Mouse (Mus musculus): ENCODE measurements around the gene Olfml2b. TPM values are rescaled to one million over a fixed set of nuclear protein-coding genes. Genes with fewer than 3 reads are reported as not detected.

Gene Olfml2b
- total and polyA plus RNA-seq, 3 experiments: not detected

DNA sequence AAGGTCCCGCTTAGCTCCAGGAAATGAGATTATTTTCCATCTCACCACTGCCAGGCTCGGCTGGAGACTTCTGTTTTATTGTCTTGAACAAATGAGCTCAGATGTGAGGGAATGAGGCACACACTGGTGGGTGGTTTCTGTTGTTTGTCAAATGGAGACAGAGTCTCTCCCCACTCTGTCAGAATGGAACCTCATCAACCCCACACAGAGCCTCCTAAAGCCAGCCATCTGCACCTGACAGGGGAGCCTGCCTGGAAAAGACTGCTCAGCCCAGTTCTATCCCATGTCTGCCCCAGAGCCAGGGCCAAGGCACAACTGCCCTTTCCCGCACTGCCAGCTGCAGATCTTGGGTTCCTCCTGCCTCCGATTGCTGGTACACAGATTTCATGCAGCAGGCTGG is 34.5 kb downstream of the Olfml2b start:
- Histone ChIP-seq H3K27ac (ENCODE audit: control insufficient read depth, low read depth, low read length) (no peak overlapping the region), H3K9me3 (replicated peaks; ENCODE audit: insufficient read depth, low read length) (no peaks in the 10 kb centered on the region), H3K36me3 (ENCODE audit: control insufficient read depth in 1 of 2, insufficient read depth in 2 of 2, low read length in 2 of 2) (no peaks in the 10 kb centered on the region), H3K79me2 (ENCODE audit: control insufficient read depth, insufficient read depth, low read length, poor library complexity) (no peaks in the 10 kb centered on the region), H3K4me1 (ENCODE audit: control insufficient read depth in 1 of 2, insufficient read depth in 2 of 2, low read length in 2 of 2) (no peaks in the 10 kb centered on the region), H3K9ac (ENCODE audit: control insufficient read depth, low read depth, low read length, poor library complexity, severe bottlenecking) (no peak overlapping the region), H3K4me3 (ENCODE audit: control insufficient read depth in 1 of 2, insufficient read depth in 1 of 2, low read depth in 2 of 2, low read length in 2 of 2) (no peak overlapping the region), H3K27me3 (ENCODE audit: control insufficient read depth in 1 of 2, insufficient read depth in 2 of 2, low read length in 2 of 2) (peaks cover 0 to 3% of the 10 kb centered on the region in 2 experiments; a peak in 1 of 4 replicates)
- DNase-seq (ENCODE audit: low read depth, low spot score): no peak
- TF ChIP-seq ZKSCAN1 (IDR thresholded peaks at IDR 0.05; ENCODE audit: low read depth, low read length) (no peak), MAZ (IDR thresholded peaks at IDR 0.05; ENCODE audit: low read depth, low read length) (no peak), RAD21 (IDR thresholded peaks at IDR 0.05; ENCODE audit: low read depth, low read length) (no peak), ZNF384 (IDR thresholded peaks at IDR 0.05; ENCODE audit: low read depth, low read length) (no peak), TCF12 (IDR thresholded peaks at IDR 0.05; ENCODE audit: low read depth, low read length) (no peak), RCOR1 (IDR thresholded peaks at IDR 0.05; ENCODE audit: low read depth, low read length) (no peak)

DNA sequence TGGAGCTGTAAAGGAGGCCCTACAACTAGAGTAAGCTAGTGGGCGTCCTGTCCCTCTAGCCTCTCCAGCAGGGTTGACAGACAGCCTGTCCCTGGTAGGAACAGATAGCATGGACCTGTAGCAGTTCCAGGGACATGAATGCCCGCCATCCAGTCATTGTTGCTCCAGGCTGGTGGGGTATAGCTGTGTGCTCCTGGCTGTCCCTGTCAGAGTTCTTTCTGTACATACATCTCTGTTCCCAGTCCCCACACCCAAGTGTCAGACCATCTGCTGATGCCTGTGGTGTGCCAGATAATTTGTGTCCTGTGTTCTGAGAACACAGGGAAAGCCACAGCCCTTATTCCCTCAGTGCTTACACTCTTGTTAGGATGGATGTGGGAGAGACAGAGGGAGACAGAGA is 35.3 kb downstream of the Olfml2b start:
- H3K4me3 ChIP-seq (ENCODE audit: control insufficient read depth in 1 of 2, insufficient read depth in 1 of 2, low read depth in 2 of 2, low read length in 2 of 2): no peak overlapping the region
- no peaks in the 10 kb centered on the region for H3K36me3 ChIP-seq (ENCODE audit: control insufficient read depth in 1 of 2, insufficient read depth in 2 of 2, low read length in 2 of 2)
- H3K27ac ChIP-seq (ENCODE audit: control insufficient read depth, low read depth, low read length): no peak overlapping the region
- H3K4me1 ChIP-seq (ENCODE audit: control insufficient read depth in 1 of 2, insufficient read depth in 2 of 2, low read length in 2 of 2): no peaks in the 10 kb centered on the region
- H3K9me3 ChIP-seq (replicated peaks; ENCODE audit: insufficient read depth, low read length): no peaks in the 10 kb centered on the region
- H3K9ac ChIP-seq (ENCODE audit: control insufficient read depth, low read depth, low read length, poor library complexity, severe bottlenecking): no peak overlapping the region
- no peaks in the 10 kb centered on the region for H3K79me2 ChIP-seq (ENCODE audit: control insufficient read depth, insufficient read depth, low read length, poor library complexity)
- TF ChIP-seq GATA1 (IDR thresholded peaks at IDR 0.05; ENCODE audit: low read depth, low read length) (no peak), EP300 (IDR thresholded peaks at IDR 0.05; ENCODE audit: low read depth in 1 of 2, low read length in 2 of 2) (no peak), MAX (IDR thresholded peaks at IDR 0.05; ENCODE audit: low read length) (no peak), BHLHE40 (IDR thresholded peaks at IDR 0.05; ENCODE audit: borderline replicate concordance, low read depth, low read length) (no peak), ZMIZ1 (IDR thresholded peaks at IDR 0.05; ENCODE audit: low read depth, low read length) (no peak), CHD2 (IDR thresholded peaks at IDR 0.05; ENCODE audit: low read length) (no peak), HCFC1 (IDR thresholded peaks at IDR 0.05; ENCODE audit: low read depth, low read length) (no peak), RAD21 (IDR thresholded peaks at IDR 0.05; ENCODE audit: low read depth, low read length) (no peak), JUND (IDR thresholded peaks at IDR 0.05; ENCODE audit: low read depth, low read length) (no peak), MEF2A (IDR thresholded peaks at IDR 0.05; ENCODE audit: extremely low read depth, insufficient replicate concordance, low read depth, low read length, poor library complexity, severe bottlenecking) (no peak), MYC (IDR thresholded peaks at IDR 0.05; ENCODE audit: low read depth, low read length) (no peak), GABPA (IDR thresholded peaks at IDR 0.05; ENCODE audit: low read depth, low read length) (no peak), SMC3 (IDR thresholded peaks at IDR 0.05; ENCODE audit: low read depth, low read length) (no peak), TBP (IDR thresholded peaks at IDR 0.05; ENCODE audit: low read depth, low read length) (no peak), NRF1 (IDR thresholded peaks at IDR 0.05; ENCODE audit: insufficient read depth, low read depth, low read length, poor library complexity, severe bottlenecking) (no peak), USF2 (IDR thresholded peaks at IDR 0.05; ENCODE audit: borderline replicate concordance in 1 of 2, insufficient read depth in 1 of 2, low read depth in 1 of 2, low read length in 2 of 2) (no peak), TAL1 (IDR thresholded peaks at IDR 0.05; ENCODE audit: low read length) (no peak)
- H3K27me3 ChIP-seq (ENCODE audit: control insufficient read depth in 1 of 2, insufficient read depth in 2 of 2, low read length in 2 of 2): peaks cover 0 to 3% of the 10 kb centered on the region in 2 experiments; a peak in 1 of 4 replicates
- no peak for DNase-seq (ENCODE audit: low read depth, low spot score)
